Mouse (Mus musculus) left cerebral cortex, postnatal 10 days (tissue): ENCODE results near the gene Ccdc88c. TPM values are rescaled to one million over a fixed set of nuclear protein-coding genes. Genes with fewer than 3 reads are reported as not detected.
A peak's percentile ranks its signal among the peaks of the same experiment; 100 is the strongest.

Experiments
- DNase-seq, 2 experiments: peaks; one replicate each; pipeline ENCODE4 v3.0.0; 2021 to 2022; ENCODE audit warnings: low spot score in 2 of 2, mixed read lengths in 1 of 2; ENCODE audit errors: extremely low spot score in 1 of 2
- intact Hi-C: fragments of 180-260 bp; cut with DNase I; formaldehyde crosslinking; loops from one replicate; pipeline ENCODE4 v1.15.1; 2025
- total RNA-seq, 2 experiments: library from RNA; stranded (reverse); gene quantifications; 2 replicates each; pipeline ENCODE4 v1.2.3; 2021

Gene Ccdc88c
- total RNA-seq, 2 experiments from 2014 or later: 26.3 TPM

DNA sequence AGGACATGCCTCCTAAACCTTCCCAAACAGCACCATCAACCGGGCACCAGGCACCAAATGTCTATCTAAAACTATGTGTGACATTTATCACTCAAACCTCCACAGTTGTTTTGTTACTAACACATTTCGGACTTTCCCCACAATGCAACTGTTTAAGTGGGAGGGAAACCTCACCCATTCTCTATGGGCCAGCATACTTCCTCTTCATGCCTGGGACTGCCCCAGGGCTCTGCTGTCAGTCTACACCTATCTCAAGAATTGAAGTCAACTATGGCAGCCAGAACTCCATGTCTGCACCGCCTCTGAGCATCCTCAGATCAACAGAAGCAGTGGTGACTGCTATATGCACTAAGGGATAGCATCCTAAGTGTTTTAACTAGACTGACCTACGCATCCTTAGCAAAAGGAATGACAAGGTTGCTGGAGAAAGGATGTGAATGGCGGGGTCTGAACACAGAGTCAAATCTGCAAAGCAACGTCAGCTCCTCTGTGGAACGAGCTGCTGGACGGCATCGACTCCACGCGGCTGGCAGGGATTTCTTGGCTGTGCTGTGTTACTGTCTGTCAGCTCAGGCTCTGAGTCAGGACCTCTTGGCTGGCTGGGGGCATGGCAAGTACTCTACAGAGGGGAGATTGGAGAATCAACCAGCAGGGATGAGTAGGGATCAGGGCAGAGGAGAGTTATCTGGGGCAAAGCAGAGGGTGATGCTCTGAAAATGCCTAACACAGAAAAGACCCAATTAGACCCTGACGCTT is 23.0 kb downstream of the Ccdc88c start:
- intact Hi-C loops: no loop called here
- DNase-seq: no peak

DNA sequence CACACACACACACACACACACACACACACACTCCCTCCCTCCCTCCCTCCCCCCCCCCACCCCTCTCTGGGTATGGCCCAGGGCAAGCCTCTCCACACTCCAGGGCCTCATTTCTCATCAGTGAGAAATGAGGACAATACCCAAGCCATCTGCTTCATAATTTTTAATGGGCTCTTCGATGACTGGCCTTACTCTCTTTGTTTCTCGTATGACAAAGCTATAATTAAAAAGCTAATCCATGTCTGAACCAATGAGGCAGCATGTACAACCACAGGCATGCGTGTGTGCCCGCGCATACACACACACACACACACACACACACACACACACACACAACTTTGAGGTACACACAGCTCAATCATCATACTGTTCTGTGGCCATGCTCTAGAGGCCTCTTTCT is 23.9 kb downstream of the Ccdc88c start:
- no peak for DNase-seq
- intact Hi-C loops: no loop called here

DNA sequence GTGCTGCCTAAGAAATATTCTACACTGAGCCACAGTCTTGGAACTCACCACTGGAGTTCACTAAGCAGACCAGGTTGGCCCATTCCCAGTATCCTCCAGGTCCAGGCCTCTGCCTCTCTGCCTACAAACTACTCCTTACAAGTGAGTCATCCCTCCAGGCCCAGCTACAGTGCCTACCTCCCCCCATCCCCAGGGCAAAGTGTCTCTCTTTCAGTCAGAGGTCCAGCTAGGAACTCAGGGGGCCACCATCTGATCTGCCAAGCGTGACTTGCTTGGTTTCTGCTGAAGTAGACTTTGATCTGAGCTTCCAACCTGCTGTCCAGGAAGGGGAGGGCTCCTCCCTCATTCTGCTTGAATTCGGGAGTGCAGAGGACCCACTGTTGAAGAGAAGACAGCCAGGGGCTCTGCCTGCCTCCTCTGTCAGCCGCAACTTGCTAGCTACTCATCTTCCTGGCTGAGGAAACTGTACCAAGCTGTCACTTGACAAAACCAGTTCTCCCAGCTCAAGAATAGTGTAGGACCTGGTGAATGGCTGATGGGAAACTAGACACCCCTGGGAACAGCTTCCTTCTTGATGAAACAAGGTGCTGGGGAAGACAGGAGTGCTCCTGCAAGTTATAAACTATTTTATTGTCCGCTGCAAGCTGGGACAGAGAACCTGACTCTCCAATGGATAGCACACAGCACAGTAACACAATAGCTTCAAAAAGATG is 25.9 kb downstream of the Ccdc88c start:
- intact Hi-C loops: no loop called here
- no peak for DNase-seq

DNA sequence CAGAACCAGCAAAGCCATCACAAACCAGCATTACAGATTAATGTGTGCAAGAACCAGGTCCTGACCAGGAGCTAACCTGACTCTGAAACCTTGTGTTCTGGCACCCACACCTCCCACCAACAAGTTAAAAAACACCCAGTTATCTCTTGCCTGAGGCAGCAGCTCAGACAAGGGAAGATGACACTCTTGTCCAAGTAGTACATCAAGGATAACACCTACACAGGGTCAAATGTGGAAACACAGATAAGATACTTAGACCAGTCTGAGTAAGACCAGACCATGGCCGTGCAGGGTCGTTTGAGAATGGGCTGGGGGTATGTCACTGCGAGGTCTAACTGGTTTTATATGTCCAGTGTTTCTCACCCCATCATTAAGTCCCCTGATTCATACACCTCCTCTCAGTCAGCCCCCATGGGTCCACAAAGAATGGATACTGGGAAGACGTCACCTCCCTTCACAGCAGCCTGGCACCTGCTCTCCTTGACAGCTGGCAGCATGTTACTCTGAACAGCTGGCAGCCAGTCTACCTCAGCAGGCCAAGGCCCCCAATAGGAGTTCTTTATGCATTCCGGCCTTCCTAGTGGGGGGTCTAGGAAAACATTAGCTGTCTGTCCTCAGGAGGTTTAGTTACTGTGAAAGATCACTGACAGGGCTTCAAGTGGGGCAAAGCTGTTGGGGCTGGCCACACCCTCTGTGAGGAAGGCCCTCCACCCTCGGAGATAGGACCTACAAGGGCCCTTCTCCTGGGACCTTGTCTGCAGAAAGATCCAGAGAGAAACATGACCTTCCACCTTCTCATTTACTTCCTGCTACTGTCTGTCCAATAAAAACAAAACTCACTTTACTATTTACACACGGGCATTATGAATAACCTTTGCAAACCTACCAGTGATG is 29.5 kb downstream of the Ccdc88c start:
- intact Hi-C loops: no loop called here
- no peak for DNase-seq

DNA sequence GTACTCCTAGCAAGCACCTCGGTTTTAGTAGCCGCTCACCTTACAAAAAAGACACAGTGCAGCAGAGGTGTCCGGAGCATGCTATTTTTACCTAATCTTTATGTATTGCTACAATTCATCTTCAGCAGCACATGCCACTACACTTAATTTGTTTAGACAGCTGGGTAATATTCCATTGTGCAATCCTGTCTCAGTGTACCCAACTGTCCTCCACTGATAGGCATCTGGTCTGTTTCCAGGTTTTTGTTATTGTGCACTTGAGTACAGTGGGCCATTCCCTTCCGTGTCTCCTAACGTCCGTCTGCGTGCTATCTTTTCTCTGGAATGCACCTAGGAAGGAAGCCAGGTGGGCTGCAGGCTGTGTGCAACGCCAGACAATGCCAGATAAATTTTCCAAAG is 30.3 kb downstream of the Ccdc88c start:
- intact Hi-C loops: no loop called here
- no peak for DNase-seq

DNA sequence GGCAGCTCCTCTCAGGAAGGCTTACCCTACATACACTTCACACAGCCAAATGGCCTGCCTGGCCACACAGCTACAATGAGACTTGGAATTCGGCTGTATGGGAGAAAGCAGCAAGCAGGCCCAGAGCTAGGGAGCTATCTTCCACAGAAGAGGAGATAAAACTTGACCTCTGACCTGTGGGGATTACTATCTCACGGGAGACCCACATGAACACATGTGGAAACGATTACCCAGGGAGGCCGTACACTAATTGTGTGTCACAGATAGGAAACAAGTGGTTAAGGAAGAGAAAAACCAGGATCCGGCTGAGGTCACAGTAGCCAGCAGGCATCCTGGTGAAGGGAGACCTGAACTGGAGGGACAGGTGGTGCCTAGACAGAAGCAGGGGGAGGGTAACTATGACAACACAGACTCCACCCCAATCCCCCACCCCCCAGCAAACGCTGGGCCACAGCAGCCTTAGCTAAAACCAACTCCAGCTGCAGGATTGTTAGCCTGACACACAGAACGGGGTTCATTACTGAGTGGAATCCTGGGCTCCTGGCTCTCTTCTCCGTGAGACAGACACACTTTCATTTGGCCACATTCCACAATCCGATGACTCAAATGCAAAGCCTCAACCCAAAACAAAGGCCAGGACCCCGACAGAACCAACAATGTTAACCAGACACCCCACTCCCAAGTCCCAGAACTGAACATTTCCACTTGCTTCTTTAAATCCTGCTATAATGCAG is 30.9 kb downstream of the Ccdc88c start:
- intact Hi-C loops: no loop called here

DNA sequence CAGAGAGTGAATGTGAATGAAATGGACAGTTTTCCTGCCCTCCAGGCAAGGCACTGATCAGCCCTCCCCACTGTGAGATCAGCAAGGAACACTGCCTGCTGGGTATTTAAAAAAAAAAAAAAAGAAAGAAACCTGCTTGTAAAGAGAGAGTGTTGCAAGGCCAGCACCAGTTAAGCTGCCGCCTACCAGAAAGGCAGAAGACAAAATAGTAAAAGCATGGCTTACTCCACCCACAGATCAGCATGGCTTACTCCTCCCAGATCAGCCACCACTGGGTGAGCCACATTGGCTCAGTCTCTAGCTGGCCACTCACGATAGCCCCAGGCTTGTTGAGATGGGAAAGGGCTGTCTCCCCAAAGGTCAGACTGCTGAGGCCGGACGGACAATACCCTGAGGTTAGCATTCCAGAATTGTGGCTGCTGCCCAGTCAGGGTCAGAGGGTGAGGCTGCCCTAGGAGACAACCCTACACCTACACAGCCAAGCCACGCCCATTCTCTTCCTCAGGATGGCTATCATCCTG is 32.4 kb downstream of the Ccdc88c start:
- DNase-seq: peak in 1 of 2 experiments; percentile 49
- intact Hi-C loops: no loop called here

More for the DNA sequence above, 30.9 kb downstream of the Ccdc88c start:
- DNase-seq: no peak

DNA sequence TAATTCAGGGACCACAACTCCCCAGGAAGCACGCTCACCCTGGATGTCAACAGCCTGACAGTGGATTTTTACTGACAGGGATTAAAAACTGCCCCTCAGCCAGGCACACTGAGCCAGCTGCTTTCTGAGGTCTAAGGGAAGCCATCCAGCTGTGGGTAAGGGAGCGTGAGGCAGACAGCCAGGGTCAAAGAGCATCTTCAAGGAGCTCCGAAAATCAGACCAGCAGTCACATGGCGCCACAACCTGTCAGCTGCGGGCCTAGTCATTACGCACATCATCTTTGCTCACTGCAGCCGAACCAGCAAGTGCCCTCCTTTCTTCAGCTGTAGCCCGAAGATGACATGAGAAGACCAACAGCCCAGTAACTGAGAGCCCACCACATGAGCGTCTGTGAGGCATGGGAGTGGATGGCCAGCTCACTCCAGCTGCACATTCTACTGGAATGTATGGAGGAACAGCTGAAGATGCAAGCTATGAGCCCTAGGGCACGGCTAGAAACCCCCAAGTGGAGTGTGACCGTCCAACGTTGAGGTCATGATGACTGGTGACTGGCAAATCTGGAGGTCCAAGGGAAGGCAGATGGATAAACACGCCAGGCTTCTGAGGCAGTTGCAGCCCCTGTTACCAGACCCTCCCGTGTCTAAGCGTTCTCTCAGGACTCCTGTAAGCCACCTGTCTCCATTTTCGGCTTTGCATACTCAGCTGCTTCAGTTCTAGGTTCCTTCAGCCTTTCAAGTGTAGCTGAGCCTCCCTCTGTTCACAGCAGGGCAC is 33.1 kb downstream of the Ccdc88c start:
- intact Hi-C loops: no loop called here
- DNase-seq: no peak

DNA sequence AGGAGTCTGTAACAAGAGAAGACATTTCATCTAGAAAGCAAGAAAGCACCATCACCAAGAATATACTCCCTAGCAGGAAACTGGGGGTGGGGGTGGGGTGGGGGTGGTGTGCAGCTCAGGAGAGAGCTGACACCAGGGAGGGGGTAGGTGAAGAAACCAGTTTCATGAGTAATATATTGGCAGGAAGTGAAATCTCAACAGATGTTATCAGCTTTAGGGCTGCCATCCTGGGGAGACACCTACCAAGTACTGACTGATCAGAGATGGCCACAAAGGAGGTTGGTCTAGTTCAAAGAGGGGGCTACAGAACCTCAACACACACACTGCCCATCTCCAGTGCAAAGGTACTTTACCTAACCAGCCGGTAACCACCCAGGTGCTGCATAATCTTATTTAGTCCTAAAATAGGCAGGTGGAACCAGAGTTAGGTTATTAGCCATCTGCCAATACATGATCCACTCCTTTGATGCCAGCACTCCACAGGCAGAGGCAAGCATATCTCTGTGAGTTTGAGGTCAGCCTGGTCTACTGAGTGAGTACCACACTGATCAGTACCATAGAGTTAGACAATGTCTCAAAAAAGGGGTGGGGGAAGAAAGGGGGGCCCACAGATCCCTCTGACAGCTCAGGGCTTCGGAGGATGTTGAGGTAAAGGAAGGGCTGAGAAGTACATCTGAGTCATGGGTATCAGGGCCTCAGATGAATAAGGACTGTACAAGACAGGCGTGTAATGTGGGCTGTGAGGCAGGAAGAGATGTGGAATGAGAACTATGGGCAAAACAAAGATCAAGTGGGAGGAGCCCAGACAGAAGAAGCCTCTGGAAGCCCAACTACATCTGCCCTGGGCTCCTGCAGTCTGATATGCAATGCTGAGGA is 34.5 kb downstream of the Ccdc88c start:
- intact Hi-C loops: no loop called here
- DNase-seq: no peak

DNA sequence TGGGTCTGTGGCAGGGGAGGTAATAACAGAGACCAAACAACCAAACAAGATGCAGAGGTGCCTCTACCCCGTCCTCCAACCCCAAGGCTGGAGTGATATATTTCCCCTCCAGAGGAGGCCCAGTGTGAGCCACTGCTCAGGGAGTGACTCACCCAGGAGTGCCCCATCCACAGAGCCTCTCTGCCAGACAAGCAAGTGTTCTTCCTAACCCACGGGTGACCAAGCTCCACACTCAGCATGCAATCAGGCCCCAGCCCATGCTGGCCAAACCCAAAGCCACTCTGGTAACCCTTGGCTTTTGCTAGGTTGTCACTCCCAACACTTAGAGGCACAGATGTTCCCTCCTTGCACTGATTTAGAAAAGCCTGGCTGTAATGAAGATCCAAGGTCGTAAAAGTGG is 35.7 kb downstream of the Ccdc88c start:
- intact Hi-C loops: no loop called here
- DNase-seq: no peak

DNA sequence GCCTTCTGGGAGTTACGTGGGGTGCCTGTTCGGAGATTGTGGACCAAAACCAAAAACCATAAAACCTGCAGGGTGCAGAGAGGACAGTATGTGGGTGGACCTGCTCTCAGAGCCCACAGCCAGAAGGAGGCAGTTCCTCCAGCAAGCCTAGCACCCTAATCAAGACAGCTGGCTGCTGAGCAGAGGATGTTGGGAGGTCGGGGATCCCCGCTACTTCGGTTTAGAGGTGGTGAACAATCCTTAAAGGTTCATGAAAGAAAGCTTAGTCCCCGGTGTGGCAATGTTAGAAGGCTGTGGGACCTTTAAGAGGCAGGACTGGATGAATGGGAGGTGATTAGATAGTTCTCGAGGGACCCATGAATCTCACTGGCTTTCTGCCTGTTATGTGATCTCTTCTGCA is 36.4 kb downstream of the Ccdc88c start:
- intact Hi-C loops: no loop called here
- DNase-seq: no peak

DNA sequence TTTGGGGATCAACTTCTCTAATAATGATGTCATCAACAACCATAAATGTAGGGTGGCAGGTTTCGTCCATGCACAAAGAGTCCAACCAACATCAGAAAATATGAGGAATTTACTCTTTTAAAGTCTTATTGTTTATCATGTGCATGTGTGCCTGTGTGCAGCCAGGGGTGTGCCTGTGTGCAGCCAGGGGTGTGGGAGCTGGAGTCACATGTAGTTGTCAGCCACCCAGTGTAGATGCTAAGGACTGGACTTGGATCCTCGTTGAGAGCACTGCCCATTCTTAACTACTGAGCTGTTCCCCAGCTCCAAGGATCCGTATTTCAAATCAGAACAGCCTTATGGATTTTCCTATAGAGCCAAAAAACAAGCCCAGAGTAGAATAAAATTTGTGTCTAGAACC is 37.7 kb downstream of the Ccdc88c start:
- intact Hi-C loops: no loop called here

DNA sequence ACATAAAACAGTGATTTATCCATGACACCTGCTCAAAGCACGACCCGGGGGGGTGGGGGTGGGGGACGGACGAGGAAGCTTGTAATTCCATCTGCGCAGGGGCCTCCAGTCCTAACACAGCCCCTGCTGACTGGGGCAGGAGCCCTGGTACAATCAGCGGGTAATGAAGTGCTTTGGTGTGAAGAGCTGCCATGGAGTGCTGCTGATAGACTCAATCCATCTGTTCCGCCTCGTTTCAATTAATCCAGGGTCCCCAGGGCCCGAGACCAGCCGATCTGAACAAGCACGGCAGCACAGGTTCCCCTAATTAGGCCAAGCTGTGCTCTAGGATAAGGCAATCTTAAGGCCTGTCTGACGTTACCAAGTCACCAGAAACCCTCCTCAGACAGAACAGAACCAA is 38.6 kb downstream of the Ccdc88c start:
- DNase-seq: no peak
- intact Hi-C loops: no loop called here

More for the DNA sequence above, 37.7 kb downstream of the Ccdc88c start:
- DNase-seq: no peak

DNA sequence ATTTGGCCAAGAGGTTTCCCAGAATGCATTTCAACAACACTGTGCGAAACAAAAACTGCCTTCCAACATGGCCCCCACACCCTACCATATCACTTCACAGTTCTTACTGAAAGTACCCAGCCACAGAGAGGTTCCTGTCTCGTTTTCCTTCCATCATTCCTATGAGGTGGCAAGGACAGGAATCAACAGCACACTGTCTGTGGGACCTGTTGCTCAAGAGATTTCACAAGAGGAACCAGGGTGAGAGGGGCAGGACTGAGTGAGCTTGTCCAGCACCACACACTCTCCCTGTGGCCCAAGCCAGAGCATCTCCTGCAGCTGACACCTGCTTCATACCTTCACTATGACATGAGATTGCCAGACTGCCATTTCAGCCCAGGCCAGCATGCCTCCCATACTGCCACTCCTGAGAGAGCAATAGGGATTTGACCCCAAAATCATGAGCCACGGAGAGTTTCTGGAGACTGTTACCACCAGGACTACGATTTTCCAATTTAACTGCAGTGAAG is 39.0 kb downstream of the Ccdc88c start:
- intact Hi-C loops: loop anchor here (5.0 kb wide), 1 partner anchor 37 kb away; the partner anchor contains the start of gene Ccdc88c
- no peak for DNase-seq

DNA sequence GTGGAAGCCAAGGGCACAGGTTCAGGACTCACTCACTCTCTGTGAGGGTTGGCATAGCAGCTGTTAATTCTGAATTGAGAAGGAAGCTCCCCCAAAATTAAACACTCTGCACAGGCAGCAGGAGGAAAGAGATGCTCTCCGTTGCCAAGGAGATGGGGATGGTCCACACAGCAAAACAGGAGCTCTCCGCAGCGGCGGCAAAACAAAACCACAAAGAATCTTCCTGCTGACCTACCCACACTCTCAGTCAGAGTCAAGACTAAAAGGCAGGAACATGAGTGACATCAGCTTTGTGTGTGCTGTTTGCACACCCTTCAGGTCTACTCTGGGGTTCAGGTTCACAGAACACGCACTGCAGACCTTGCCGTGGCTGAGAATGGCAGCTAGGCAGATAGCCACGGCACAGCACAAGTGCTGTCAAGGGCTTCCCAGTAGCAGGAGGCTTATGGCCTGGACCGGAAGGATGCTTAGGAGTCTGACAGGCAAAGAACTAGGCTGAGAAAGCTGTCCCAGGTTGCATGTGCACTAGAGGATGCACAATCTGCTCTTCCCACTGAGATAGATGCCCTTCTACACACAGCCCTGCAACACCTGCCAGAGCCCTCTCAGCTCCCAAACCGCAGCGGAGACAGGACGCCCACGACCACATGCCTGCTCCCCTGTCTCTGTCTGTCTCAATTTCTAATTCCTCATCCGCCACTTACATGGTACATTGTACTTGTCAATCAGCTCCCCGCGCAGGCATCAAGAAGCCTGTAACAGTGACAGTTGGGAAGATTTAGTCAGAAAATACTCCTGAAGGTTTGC is 40.3 kb downstream of the Ccdc88c start:
- DNase-seq: no peak
- intact Hi-C loops: loop anchor here (5.0 kb wide), 1 partner anchor 39 kb away; the partner anchor contains the start of gene Ccdc88c

DNA sequence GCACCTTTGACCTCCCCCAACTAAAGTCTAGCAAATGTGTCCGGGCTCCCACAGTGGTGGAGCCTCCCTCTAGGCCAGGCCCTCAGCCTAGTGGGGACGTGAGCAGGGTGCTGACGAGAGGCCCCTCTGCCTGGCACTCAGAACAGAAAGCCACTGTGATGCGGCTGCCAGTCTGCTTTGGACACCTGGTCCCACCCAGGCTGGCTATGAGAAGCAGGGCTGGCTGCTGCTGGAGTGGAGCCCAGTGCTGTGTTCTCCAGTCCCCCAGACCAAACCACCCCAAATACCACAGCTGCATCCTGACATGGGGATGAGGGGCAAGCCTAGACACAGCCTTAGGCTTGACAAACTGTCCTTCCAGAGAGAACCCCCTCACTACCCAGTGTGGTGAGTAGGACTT is 42.4 kb downstream of the Ccdc88c start:
- intact Hi-C loops: loop anchor here (5.0 kb wide), 1 partner anchor 41 kb away; the partner anchor contains the start of gene Ccdc88c
- peak; percentile 53 to 76 for DNase-seq
